Mouse (Mus musculus): Measurements from ENCODE around the gene Olfr279. TPM values are rescaled to one million over a fixed set of nuclear protein-coding genes. Genes with fewer than 3 reads are reported as not detected.

Gene Olfr279
- polyA plus RNA-seq (2014; fragmentation: Illumina TruSeq; extraction: RNeasy Lipid Tissue Mini Kit (QIAGEN cat#74804); ENCODE audit: low read depth, low replicate concordance): not detected

DNA sequence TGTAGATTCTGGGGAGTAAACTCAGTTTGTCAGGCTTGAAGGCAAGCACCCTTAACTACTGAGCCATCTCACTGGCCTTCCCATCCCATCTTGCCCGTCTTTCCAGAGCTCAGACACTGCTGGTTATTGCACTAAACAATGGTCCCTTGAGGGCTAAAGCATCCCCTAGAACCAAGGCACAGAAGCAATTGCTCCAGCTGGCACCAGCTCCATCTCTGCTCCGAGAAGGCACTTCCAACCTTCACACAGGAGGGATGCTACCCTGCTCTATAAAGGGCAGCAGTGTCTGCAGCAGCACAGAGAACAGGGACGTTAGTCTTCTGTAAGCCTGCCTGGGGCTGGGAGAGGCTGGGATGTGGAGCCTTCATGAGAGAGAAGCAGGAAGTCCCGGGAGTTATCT is at the start of gene Olfr279:
Gene Olfr279, plus strand, starts transcription at position 301 of the 400 bp plus-strand sequence.

DNA sequence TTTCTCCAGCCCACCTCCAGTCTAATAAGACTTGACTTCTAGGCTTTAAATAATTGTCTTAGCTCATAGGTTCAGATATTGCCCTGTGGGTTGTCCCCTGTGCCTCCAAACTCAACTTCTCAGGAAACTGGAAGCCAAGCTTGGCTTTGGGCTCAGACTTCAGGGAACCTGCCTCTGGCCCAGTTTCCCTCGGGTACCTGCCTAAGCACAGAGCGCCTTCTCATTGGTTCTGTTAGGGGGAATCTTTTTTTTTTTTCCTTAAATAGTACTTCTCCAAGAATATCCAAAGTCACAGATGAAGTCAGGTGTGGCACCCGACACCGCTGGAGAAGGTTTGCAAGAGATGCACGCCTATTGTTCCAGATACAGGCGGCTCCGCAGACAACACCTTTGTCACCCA is 39.9 kb upstream of the Olfr279 start, which contains the start of gene Olfr281:
Gene Olfr281, plus strand, starts transcription at position 301 of the 400 bp plus-strand sequence.

DNA sequence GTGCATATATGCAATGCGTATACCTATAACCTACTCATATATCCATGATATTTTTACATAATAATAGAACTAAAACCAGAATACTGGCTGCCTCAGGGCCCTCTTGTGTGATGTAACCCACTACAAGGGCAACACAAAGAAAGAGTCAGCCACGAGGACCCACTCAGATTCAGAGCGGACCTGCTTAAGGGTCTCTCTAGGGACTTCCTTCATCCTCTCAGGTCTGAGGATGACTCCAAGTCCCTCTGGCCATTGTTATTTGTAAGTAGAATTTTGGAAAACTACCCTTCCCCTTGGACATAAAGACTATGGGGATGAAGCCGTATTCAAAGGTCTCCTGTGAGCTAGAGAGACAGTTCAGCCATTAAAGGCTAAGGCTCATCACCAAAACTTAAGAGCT is 22.6 kb upstream of the Olfr279 start, which contains the start of gene OR5BS1P:
Gene OR5BS1P, plus strand, starts transcription at position 301 of the 400 bp plus-strand sequence.

DNA sequence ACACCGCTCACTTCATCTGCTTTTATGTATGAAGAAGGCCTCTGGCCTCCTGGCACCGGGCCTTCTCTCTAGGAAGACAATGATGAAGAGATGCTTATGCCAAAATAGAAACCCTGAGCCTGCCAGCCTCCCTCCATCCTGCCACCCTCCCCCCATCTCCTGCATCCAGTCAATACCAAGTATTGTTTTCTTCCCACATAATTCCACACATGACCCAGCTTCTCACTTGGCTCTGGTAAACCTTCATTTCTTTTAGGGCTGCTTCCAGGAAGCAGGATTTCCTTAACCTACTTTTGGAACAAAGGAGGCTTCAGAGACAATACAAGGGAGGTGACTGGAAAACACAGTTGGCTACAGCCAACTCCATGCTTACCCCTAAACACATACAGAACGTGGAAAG is 9.5 kb upstream of the Olfr279 start, which contains the start of gene Lalba:
Gene Lalba, minus strand, starts transcription at position 21 of the 400 bp plus-strand sequence.

DNA sequence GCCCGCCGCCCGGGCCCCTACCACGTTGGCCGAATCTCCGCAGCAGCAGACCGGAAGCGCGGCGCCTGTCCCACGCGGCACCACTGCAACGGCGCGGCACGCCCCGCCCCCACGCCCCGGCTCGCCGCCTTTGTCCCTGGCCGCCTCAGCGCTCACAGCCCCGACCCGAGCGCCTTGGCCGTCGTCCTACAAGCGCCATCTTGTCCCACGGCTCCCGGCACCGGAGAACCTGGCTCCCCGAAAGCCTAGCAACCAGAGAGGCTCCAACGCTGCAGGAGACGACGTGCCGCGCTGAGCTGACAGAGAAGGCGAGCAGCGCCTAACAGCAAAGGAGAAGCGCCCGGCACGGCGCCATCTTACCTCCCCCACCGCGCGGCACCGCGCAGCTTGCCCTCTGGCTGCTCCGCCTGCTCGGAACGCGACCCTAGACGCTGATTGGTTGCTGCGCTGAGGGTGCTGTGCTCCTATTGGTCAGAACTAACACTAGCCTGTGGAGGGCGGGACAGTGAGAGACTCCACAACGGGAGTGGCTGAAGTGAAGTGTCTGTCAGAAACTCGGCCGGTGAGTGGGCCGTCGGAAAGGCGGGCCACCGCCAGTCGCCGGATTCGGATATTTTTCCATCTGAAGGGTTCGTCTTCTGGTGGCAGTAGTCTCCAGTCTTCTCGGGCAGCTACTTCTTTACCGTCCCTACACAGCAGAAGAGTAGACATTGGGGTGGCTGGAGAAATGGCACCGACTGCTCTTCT is 41.9 kb downstream of the Olfr279 start, which contains the start of gene Kansl2:
Gene Kansl2, minus strand, starts transcription at position 384 of the 747 bp plus-strand sequence.

Other genes starting within 250 kb of the Olfr279 start
- not detected for gene H1fnt, start 235.1 kb upstream of the Olfr279 start, polyA plus RNA-seq (2014; fragmentation: Illumina TruSeq; extraction: RNeasy Lipid Tissue Mini Kit (QIAGEN cat#74804); ENCODE audit: low read depth, low replicate concordance)
- 0.98 TPM for gene Zfp641, start 196.2 kb upstream of the Olfr279 start, polyA plus RNA-seq (2014; fragmentation: Illumina TruSeq; extraction: RNeasy Lipid Tissue Mini Kit (QIAGEN cat#74804); ENCODE audit: low read depth, low replicate concordance)
- gene Olfr285, start 175.0 kb upstream of the Olfr279 start, polyA plus RNA-seq (2014; fragmentation: Illumina TruSeq; extraction: RNeasy Lipid Tissue Mini Kit (QIAGEN cat#74804); ENCODE audit: low read depth, low replicate concordance): not detected
- gene Olfr284, start 151.4 kb upstream of the Olfr279 start, polyA plus RNA-seq (2014; fragmentation: Illumina TruSeq; extraction: RNeasy Lipid Tissue Mini Kit (QIAGEN cat#74804); ENCODE audit: low read depth, low replicate concordance): not detected
- gene Olfr283, start 111.5 kb upstream of the Olfr279 start, polyA plus RNA-seq (2014; fragmentation: Illumina TruSeq; extraction: RNeasy Lipid Tissue Mini Kit (QIAGEN cat#74804); ENCODE audit: low read depth, low replicate concordance): not detected
- not detected for gene Olfr282, start 61.2 kb upstream of the Olfr279 start, polyA plus RNA-seq (2014; fragmentation: Illumina TruSeq; extraction: RNeasy Lipid Tissue Mini Kit (QIAGEN cat#74804); ENCODE audit: low read depth, low replicate concordance)
- gene Olfr281, start 39.8 kb upstream of the Olfr279 start, polyA plus RNA-seq (2014; fragmentation: Illumina TruSeq; extraction: RNeasy Lipid Tissue Mini Kit (QIAGEN cat#74804); ENCODE audit: low read depth, low replicate concordance): not detected
- not detected for gene OR5BS1P, start 22.5 kb upstream of the Olfr279 start, polyA plus RNA-seq (2014; fragmentation: Illumina TruSeq; extraction: RNeasy Lipid Tissue Mini Kit (QIAGEN cat#74804); ENCODE audit: low read depth, low replicate concordance)
- gene Lalba, start 9.7 kb upstream of the Olfr279 start, polyA plus RNA-seq (2014; fragmentation: Illumina TruSeq; extraction: RNeasy Lipid Tissue Mini Kit (QIAGEN cat#74804); ENCODE audit: low read depth, low replicate concordance): not detected
- gene Kansl2, start 41.9 kb downstream of the Olfr279 start, polyA plus RNA-seq (2014; fragmentation: Illumina TruSeq; extraction: RNeasy Lipid Tissue Mini Kit (QIAGEN cat#74804); ENCODE audit: low read depth, low replicate concordance): 36.2 TPM
- gene Ccnt1, start 78.5 kb downstream of the Olfr279 start, polyA plus RNA-seq (2014; fragmentation: Illumina TruSeq; extraction: RNeasy Lipid Tissue Mini Kit (QIAGEN cat#74804); ENCODE audit: low read depth, low replicate concordance): 66.8 TPM
- 2.1 TPM for gene 4930415O20Rik, start 78.6 kb downstream of the Olfr279 start, polyA plus RNA-seq (2014; fragmentation: Illumina TruSeq; extraction: RNeasy Lipid Tissue Mini Kit (QIAGEN cat#74804); ENCODE audit: low read depth, low replicate concordance)
- gene Adcy6, start 117.7 kb downstream of the Olfr279 start, polyA plus RNA-seq (2014; fragmentation: Illumina TruSeq; extraction: RNeasy Lipid Tissue Mini Kit (QIAGEN cat#74804); ENCODE audit: low read depth, low replicate concordance): 16.8 TPM
- gene Cacnb3, start 138.4 kb downstream of the Olfr279 start, polyA plus RNA-seq (2014; fragmentation: Illumina TruSeq; extraction: RNeasy Lipid Tissue Mini Kit (QIAGEN cat#74804); ENCODE audit: low read depth, low replicate concordance): 0.63 TPM
- 3.5 TPM for gene Ddx23, start 170.5 kb downstream of the Olfr279 start, polyA plus RNA-seq (2014; fragmentation: Illumina TruSeq; extraction: RNeasy Lipid Tissue Mini Kit (QIAGEN cat#74804); ENCODE audit: low read depth, low replicate concordance)
- not detected for gene Rnd1, start 185.1 kb downstream of the Olfr279 start, polyA plus RNA-seq (2014; fragmentation: Illumina TruSeq; extraction: RNeasy Lipid Tissue Mini Kit (QIAGEN cat#74804); ENCODE audit: low read depth, low replicate concordance)
- gene Ccdc65, start 215.8 kb downstream of the Olfr279 start, polyA plus RNA-seq (2014; fragmentation: Illumina TruSeq; extraction: RNeasy Lipid Tissue Mini Kit (QIAGEN cat#74804); ENCODE audit: low read depth, low replicate concordance): 0.32 TPM
- not detected for gene Fkbp11, start 235.8 kb downstream of the Olfr279 start, polyA plus RNA-seq (2014; fragmentation: Illumina TruSeq; extraction: RNeasy Lipid Tissue Mini Kit (QIAGEN cat#74804); ENCODE audit: low read depth, low replicate concordance)

Measured in sigmoid colon, adult 10 weeks (tissue).